In the genomic region with DNA sequence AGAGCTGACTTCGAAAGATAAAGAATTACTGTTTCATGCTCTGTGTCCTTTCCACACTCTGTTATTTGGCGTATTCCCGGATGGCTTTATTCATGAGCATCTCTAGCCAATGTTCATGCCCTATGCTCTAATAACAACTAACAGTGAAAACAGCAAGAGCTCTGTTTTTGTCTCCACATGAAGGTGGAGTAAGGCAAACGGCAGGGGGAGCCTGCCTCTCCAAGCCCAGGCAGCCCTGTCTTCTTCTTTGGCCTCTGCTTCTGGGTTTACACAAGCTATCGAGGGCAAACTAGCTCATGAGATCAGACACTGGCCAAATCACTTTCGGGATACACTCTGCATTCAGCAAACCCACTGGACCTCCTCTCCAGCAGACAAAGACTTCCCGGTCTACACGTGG, we compare ENCODE assay signal across 21 mouse cellular contexts.
DNase-seq lines count a peak whose midpoint lies in the region; ATAC-seq and TF ChIP-seq lines count a peak whose summit lies in the region.
"Had no signal": no experiment of that assay in that cellular context is flagged by ENCODE, and none has a peak within 500 bp of the region (broad histone marks: within the 10 kb centered on the region; RNA-seq: fewer than 3 reads in every experiment).

No protein-coding gene starts in this region.

- DNase-seq in embryonic facial prominence, embryonic 14.5 days (ENCODE audit: low spot score), result no peak
- no peak for DNase-seq in embryonic facial prominence, embryonic 10.5 days (ENCODE audit: low spot score)
- peak; percentile 49 for DNase-seq in kidney, postnatal 0 days (ENCODE audit: low spot score)
- DNase-seq in kidney, adult 8-10 months, result no peak
- no peak for DNase-seq in liver, embryonic 11.5 days (ENCODE audit: low spot score)
- DNase-seq: adrenal gland, adult 8-10 months; cerebellum, adult 8-10 months; gastrocnemius, postnatal 10 days; heart, adult 18-20 months; right cerebral cortex, adult 18-20 months had no signal

- no peaks in the 10 kb centered on the region for H3K9me3 ChIP-seq in embryonic facial prominence, embryonic 14.5 days (ENCODE audit: control insufficient read depth, low read length)
- no peaks in the 10 kb centered on the region for H3K9me3 ChIP-seq in embryonic facial prominence, embryonic 10.5 days
- no peaks in the 10 kb centered on the region for H3K9me3 ChIP-seq in kidney, postnatal 0 days (replicated peaks; ENCODE audit: low read length)
- H3K9me3 ChIP-seq in neural tube, embryonic 13.5 days, result no peaks in the 10 kb centered on the region
- no peaks in the 10 kb centered on the region for H3K9me3 ChIP-seq in neural tube, embryonic 15.5 days (replicated peaks)
- no peaks in the 10 kb centered on the region for H3K9me3 ChIP-seq in hindbrain, embryonic 16.5 days (ENCODE audit: control insufficient read depth, low read length)
- no peaks in the 10 kb centered on the region for H3K9me3 ChIP-seq in liver, embryonic 11.5 days (ENCODE audit: control insufficient read depth, low read length)
- H3K9me3 ChIP-seq: hindbrain, embryonic 10.5 days; limb, embryonic 13.5 days had no signal

- 0 out of 2 replicates have a peak overlapping the region, but pooled peaks have one; percentile 8 for H3K9ac ChIP-seq in embryonic facial prominence, embryonic 14.5 days (ENCODE audit: low read depth, low read length)
- H3K9ac ChIP-seq in kidney, postnatal 0 days (ENCODE audit: low read depth, low read length), result no peak overlapping the region
- H3K9ac ChIP-seq in neural tube, embryonic 13.5 days, result no peak overlapping the region
- H3K9ac ChIP-seq in neural tube, embryonic 15.5 days (replicated peaks), result no peak overlapping the region
- H3K9ac ChIP-seq in hindbrain, embryonic 16.5 days (ENCODE audit: low read depth, low read length), result no peak overlapping the region
- no peak overlapping the region for H3K9ac ChIP-seq in liver, embryonic 11.5 days (ENCODE audit: low read depth, low read length)
- H3K9ac ChIP-seq: limb, embryonic 13.5 days; liver, embryonic 14.5 days had no signal

- no peaks in the 10 kb centered on the region for H3K27me3 ChIP-seq in embryonic facial prominence, embryonic 14.5 days (replicated peaks; ENCODE audit: control insufficient read depth, insufficient read depth, low read length)
- no peaks in the 10 kb centered on the region for H3K27me3 ChIP-seq in embryonic facial prominence, embryonic 10.5 days (replicated peaks; ENCODE audit: low read depth, poor library complexity, severe bottlenecking)
- H3K27me3 ChIP-seq in kidney, postnatal 0 days (ENCODE audit: insufficient read depth, low read length), result no peaks in the 10 kb centered on the region
- H3K27me3 ChIP-seq in neural tube, embryonic 13.5 days, result no peaks in the 10 kb centered on the region; the same call in 1 of the 2 replicates
- H3K27me3 ChIP-seq in neural tube, embryonic 15.5 days (replicated peaks), result no peaks in the 10 kb centered on the region
- no peaks in the 10 kb centered on the region for H3K27me3 ChIP-seq in hindbrain, embryonic 16.5 days (replicated peaks; ENCODE audit: control insufficient read depth, insufficient read depth, low read length)
- no peaks in the 10 kb centered on the region for H3K27me3 ChIP-seq in liver, embryonic 11.5 days (replicated peaks; ENCODE audit: control insufficient read depth, insufficient read depth, low read length)

- WGBS in embryonic facial prominence, embryonic 14.5 days, result 79% methylated on average over 8 of the region's 8 CpGs
- WGBS in embryonic facial prominence, embryonic 10.5 days, result 86% methylated on average over 8 of the region's 8 CpGs
- 47% methylated on average over 8 of the region's 8 CpGs for WGBS in kidney, postnatal 0 days
- WGBS in neural tube, embryonic 13.5 days, result 72% methylated on average over 8 of the region's 8 CpGs
- WGBS in neural tube, embryonic 15.5 days, result 77% methylated on average over 8 of the region's 8 CpGs
- WGBS in hindbrain, embryonic 16.5 days, result 70% methylated on average over 8 of the region's 8 CpGs
- 65% methylated on average over 8 of the region's 8 CpGs for WGBS in liver, embryonic 11.5 days

- no peak overlapping the region for H3K27ac ChIP-seq in embryonic facial prominence, embryonic 14.5 days (replicated peaks; ENCODE audit: low read depth, low read length)
- no peak overlapping the region for H3K27ac ChIP-seq in embryonic facial prominence, embryonic 10.5 days (replicated peaks)
- peak overlapping the region; percentile 71 for H3K27ac ChIP-seq in kidney, postnatal 0 days
- peak overlapping the region; percentile 20; the same call in 1 of the 2 replicates for H3K27ac ChIP-seq in neural tube, embryonic 13.5 days (replicated peaks)
- no peak overlapping the region for H3K27ac ChIP-seq in neural tube, embryonic 15.5 days (replicated peaks)
- H3K27ac ChIP-seq in hindbrain, embryonic 16.5 days (ENCODE audit: low read depth, low read length), result no peak overlapping the region
- H3K27ac ChIP-seq in liver, embryonic 11.5 days (ENCODE audit: low read depth, low read length), result no peak overlapping the region
- H3K27ac ChIP-seq: hindbrain, embryonic 10.5 days; limb, embryonic 13.5 days; liver, embryonic 14.5 days; macrophage had no signal

- peak; percentile 53 for TF ChIP-seq CTCF in kidney, postnatal 0 days (IDR thresholded peaks at IDR 0.05; ENCODE audit: low read depth)

- H3K36me3 ChIP-seq in embryonic facial prominence, embryonic 14.5 days (ENCODE audit: control insufficient read depth, insufficient read depth, low read length), result no peaks in the 10 kb centered on the region
- no peaks in the 10 kb centered on the region for H3K36me3 ChIP-seq in embryonic facial prominence, embryonic 10.5 days (replicated peaks)
- no peaks in the 10 kb centered on the region for H3K36me3 ChIP-seq in kidney, postnatal 0 days (ENCODE audit: insufficient read depth, low read length)
- no peaks in the 10 kb centered on the region for H3K36me3 ChIP-seq in neural tube, embryonic 13.5 days
- no peaks in the 10 kb centered on the region for H3K36me3 ChIP-seq in neural tube, embryonic 15.5 days
- H3K36me3 ChIP-seq in hindbrain, embryonic 16.5 days (ENCODE audit: control insufficient read depth, insufficient read depth, low read length), result no peaks in the 10 kb centered on the region
- no peaks in the 10 kb centered on the region for H3K36me3 ChIP-seq in liver, embryonic 11.5 days (ENCODE audit: control insufficient read depth, insufficient read depth, low read length)
- H3K36me3 ChIP-seq: hindbrain, embryonic 10.5 days; limb, embryonic 13.5 days had no signal

- H3K4me3 ChIP-seq in embryonic facial prominence, embryonic 14.5 days (ENCODE audit: low read depth, low read length), result no peak overlapping the region
- H3K4me3 ChIP-seq in embryonic facial prominence, embryonic 10.5 days, result no peak overlapping the region
- no peak overlapping the region for H3K4me3 ChIP-seq in kidney, postnatal 0 days (replicated peaks; ENCODE audit: low read depth, low read length)
- no peak overlapping the region for H3K4me3 ChIP-seq in neural tube, embryonic 13.5 days
- H3K4me3 ChIP-seq in neural tube, embryonic 15.5 days (replicated peaks), result no peak overlapping the region
- no peak overlapping the region for H3K4me3 ChIP-seq in hindbrain, embryonic 16.5 days (ENCODE audit: low read length)
- no peak overlapping the region for H3K4me3 ChIP-seq in liver, embryonic 11.5 days (ENCODE audit: low read depth, low read length)
- H3K4me3 ChIP-seq: erythroblast, embryonic 14.5 days; hindbrain, embryonic 10.5 days; limb, embryonic 13.5 days had no signal

- ATAC-seq in embryonic facial prominence, embryonic 14.5 days (ENCODE audit: low read depth), result no peak
- no peak for ATAC-seq in kidney, postnatal 0 days (replicated peaks; ENCODE audit: low FRiP score, low read depth)
- no peak for ATAC-seq in neural tube, embryonic 13.5 days (ENCODE audit: low read depth)
- no peak for ATAC-seq in neural tube, embryonic 15.5 days (ENCODE audit: low FRiP score)
- no peak for ATAC-seq in hindbrain, embryonic 16.5 days
- no peak for ATAC-seq in liver, embryonic 11.5 days (replicated peaks; ENCODE audit: low FRiP score)
- ATAC-seq: forebrain, embryonic 14.5 days; Patski had no signal

- no peak overlapping the region for H3K4me2 ChIP-seq in embryonic facial prominence, embryonic 14.5 days (ENCODE audit: low read depth, low read length)
- H3K4me2 ChIP-seq in kidney, postnatal 0 days (ENCODE audit: low read length), result no peak overlapping the region
- no peak overlapping the region for H3K4me2 ChIP-seq in neural tube, embryonic 13.5 days
- H3K4me2 ChIP-seq in neural tube, embryonic 15.5 days, result no peak overlapping the region
- H3K4me2 ChIP-seq in hindbrain, embryonic 16.5 days (ENCODE audit: low read length), result no peak overlapping the region
- H3K4me2 ChIP-seq in liver, embryonic 11.5 days, result no peak overlapping the region
- H3K4me2 ChIP-seq: limb, embryonic 13.5 days; midbrain, embryonic 11.5 days had no signal

- H3K4me1 ChIP-seq in embryonic facial prominence, embryonic 14.5 days (ENCODE audit: control insufficient read depth, insufficient read depth, low read length), result no peaks in the 10 kb centered on the region
- peaks cover 23% of the 10 kb centered on the region for H3K4me1 ChIP-seq in embryonic facial prominence, embryonic 10.5 days
- 0 out of 2 replicates have a peak, but pooled peaks cover 3% of the 10 kb centered on the region for H3K4me1 ChIP-seq in kidney, postnatal 0 days (replicated peaks; ENCODE audit: insufficient read depth, low read length)
- peaks cover 34% of the 10 kb centered on the region for H3K4me1 ChIP-seq in neural tube, embryonic 13.5 days (replicated peaks)
- peaks cover 10% of the 10 kb centered on the region for H3K4me1 ChIP-seq in neural tube, embryonic 15.5 days
- H3K4me1 ChIP-seq in hindbrain, embryonic 16.5 days (ENCODE audit: control insufficient read depth, insufficient read depth, low read depth, low read length), result no peaks in the 10 kb centered on the region
- no peaks in the 10 kb centered on the region for H3K4me1 ChIP-seq in liver, embryonic 11.5 days (replicated peaks; ENCODE audit: control insufficient read depth, insufficient read depth, low read length)

Comparison
In these comparisons a context has a peak if more than half of its experiments do, and no peak if none do; other contexts are left out.
1. H3K27ac ChIP-seq: peak in kidney, postnatal 0 days (single experiment) and neural tube, embryonic 13.5 days (single experiment); none in embryonic facial prominence, embryonic 14.5 days (single experiment), embryonic facial prominence, embryonic 10.5 days (single experiment), neural tube, embryonic 15.5 days (single experiment), hindbrain, embryonic 16.5 days (single experiment) and liver, embryonic 11.5 days (single experiment).